Mouse (Mus musculus): Measurements from ENCODE around the gene Dazap2.
A peak's percentile ranks its signal among the peaks of the same experiment; 100 is the strongest.
"Not testable (repeated sequence)": the region's sequence is repeated elsewhere in the genome, so short reads cannot be mapped to it uniquely, and the experiment has no call there.

Dazap2 gene

GRCm38 (mm10) chr15:100611951-100612350, 3.2 kb upstream of the Dazap2 start:
- DNase-seq (ENCODE audit: low read depth, low spot score), result no peak

GRCm38 (mm10) chr15:100612432-100612831, 2.7 kb upstream of the Dazap2 start:
- peak; percentile 77 for DNase-seq (ENCODE audit: low read depth, low spot score)

GRCm38 (mm10) chr15:100613584-100613983, 1.6 kb upstream of the Dazap2 start:
- DNase-seq (ENCODE audit: low read depth, low spot score), result peak; percentile 87

GRCm38 (mm10) chr15:100614218-100614995, 742 bp upstream of the Dazap2 start:
- no peak for DNase-seq (ENCODE audit: low read depth, low spot score)

GRCm38 (mm10) chr15:100615825-100616220, 674 bp downstream of the Dazap2 start:
- peak; percentile 95 for DNase-seq (ENCODE audit: low read depth, low spot score)

GRCm38 (mm10) chr15:100616221-100616620, 1.1 kb downstream of the Dazap2 start:
- DNase-seq (ENCODE audit: low read depth, low spot score), result no peak

- DNase-seq (ENCODE audit: low read depth, low spot score), result no peak
Observed at GRCm38 (mm10) chr15:100619200-100619599, 4.1 kb downstream of the Dazap2 start.

GRCm38 (mm10) chr15:100621671-100622070, 6.5 kb downstream of the Dazap2 start:
- not testable (repeated sequence) for DNase-seq (ENCODE audit: low read depth, low spot score)

GRCm38 (mm10) chr15:100622164-100622563, 7.0 kb downstream of the Dazap2 start:
- no peak for DNase-seq (ENCODE audit: low read depth, low spot score)

- no peak for DNase-seq (ENCODE audit: low read depth, low spot score)
Observed at GRCm38 (mm10) chr15:100623754-100624153, 8.6 kb downstream of the Dazap2 start.

- DNase-seq (ENCODE audit: low read depth, low spot score), result no peak
Observed at GRCm38 (mm10) chr15:100624435-100624834, 9.3 kb downstream of the Dazap2 start.

GRCm38 (mm10) chr15:100627287-100627686, 12.1 kb downstream of the Dazap2 start:
- no peak for DNase-seq (ENCODE audit: low read depth, low spot score)

GRCm38 (mm10) chr15:100627774-100628370, 12.7 kb downstream of the Dazap2 start:
- no peak for DNase-seq (ENCODE audit: low read depth, low spot score)

GRCm38 (mm10) chr15:100628797-100629196, 13.6 kb downstream of the Dazap2 start:
- no peak for DNase-seq (ENCODE audit: low read depth, low spot score)

- no peak for DNase-seq (ENCODE audit: low read depth, low spot score)
Observed at GRCm38 (mm10) chr15:100630126-100630525, 15.0 kb downstream of the Dazap2 start.

- DNase-seq (ENCODE audit: low read depth, low spot score), result no peak
Observed at GRCm38 (mm10) chr15:100631454-100632170, 16.5 kb downstream of the Dazap2 start.

GRCm38 (mm10) chr15:100632323-100632722, 17.2 kb downstream of the Dazap2 start:
- DNase-seq (ENCODE audit: low read depth, low spot score), result no peak

- no peak for DNase-seq (ENCODE audit: low read depth, low spot score)
Observed at GRCm38 (mm10) chr15:100633341-100633740, 18.2 kb downstream of the Dazap2 start.

- no peak for DNase-seq (ENCODE audit: low read depth, low spot score)
Observed at GRCm38 (mm10) chr15:100635239-100635638, 20.1 kb downstream of the Dazap2 start.

GRCm38 (mm10) chr15:100635851-100636645, 20.9 kb downstream of the Dazap2 start:
- DNase-seq (ENCODE audit: low read depth, low spot score), result no peak

GRCm38 (mm10) chr15:100636700-100637501, 21.8 kb downstream of the Dazap2 start, which contains the start of gene Smagp:
Gene Smagp (minus strand): TSS chr15:100636940.
- peak; percentile 44 for DNase-seq (ENCODE audit: low read depth, low spot score)

Measured in CD4-positive, CD25-positive, alpha-beta regulatory T cell, adult 2 months (primary cell).